Mouse (Mus musculus) liver, adult 2 months (tissue): ENCODE measurements around the gene Zfp13. TPM values are rescaled to one million over a fixed set of nuclear protein-coding genes. Genes with fewer than 3 reads are reported as not detected.
A peak's percentile ranks its signal among the peaks of the same experiment; 100 is the strongest.

Experiments used
- DNase-seq: peaks from one replicate; pipeline ENCODE4 v3.0.0-alpha.2; 2011; ENCODE audit warnings: low read depth, low spot score; ENCODE audit errors: extremely low read depth
- H3K27ac ChIP-seq: fragments of 200-500 bp; replicated peaks from 2 replicates; pipeline ENCODE4 v1.5.1; 2012; ENCODE audit warnings: low read depth, mild to moderate bottlenecking, control low read depth, inconsistent platforms, low read length; ENCODE audit not compliant: insufficient read depth
- H3K27me3 ChIP-seq: fragments of 200-500 bp; 2 replicates; pipeline ENCODE4 v1.6.1; 2012; ENCODE audit warnings: mild to moderate bottlenecking, moderate library complexity, low read length, inconsistent platforms; ENCODE audit not compliant: control insufficient read depth, insufficient read depth
- H3K36me3 ChIP-seq: fragments of 200-500 bp; 2 replicates; pipeline ENCODE4 v1.6.1; 2012; ENCODE audit warnings: low read length, inconsistent platforms; ENCODE audit not compliant: control insufficient read depth, insufficient read depth
- H3K4me1 ChIP-seq: fragments of 200-500 bp; 2 replicates; pipeline ENCODE4 v1.6.1; 2011; ENCODE audit warnings: low read length; ENCODE audit not compliant: control insufficient read depth, insufficient read depth
- H3K4me3 ChIP-seq: fragments of 200-500 bp; 2 replicates; pipeline ENCODE4 v1.5.1; 2011; ENCODE audit warnings: low read depth, mild to moderate bottlenecking, control low read depth, low read length, moderate library complexity; ENCODE audit not compliant: insufficient read depth
- H3K79me2 ChIP-seq: fragments of 200-500 bp; 2 replicates; pipeline ENCODE4 v1.6.1; 2012; ENCODE audit warnings: inconsistent platforms, mild to moderate bottlenecking, low read length, moderate library complexity; ENCODE audit not compliant: control insufficient read depth, insufficient read depth
- H3K9ac ChIP-seq: fragments of 200-500 bp; 2 replicates; pipeline ENCODE4 v1.6.1; 2012; ENCODE audit warnings: low read depth, mild to moderate bottlenecking, control low read depth, inconsistent platforms, low read length
- CTCF ChIP-seq: fragments of 200-500 bp; IDR thresholded peaks from 2 replicates; pipeline ENCODE4 v1.5.1; 2011; ENCODE audit warnings: low read depth, low read length, control low read depth
- POLR2A ChIP-seq: fragments of 200-500 bp; IDR thresholded peaks from 2 replicates; pipeline ENCODE4 v1.6.1; 2011; ENCODE audit warnings: low read length, control low read depth; ENCODE audit not compliant: insufficient read depth; ENCODE audit errors: extremely low read depth
- WGBS: fragments of 180-500 bp; shearing (Covaris S2); methylation state at CpG from one replicate; pipeline ENCODE4 v1.1.7; 2018; 5-methylcytosine and 5-hydroxymethylcytosine counted together
- polyA plus RNA-seq: library from polyadenylated mRNA; depleted of rRNA; stranded (reverse); fragments of >200 nt; gene quantifications from 2 replicates; pipeline ENCODE4 v1.2.3, GENCODE M21; 2012
- total RNA-seq: library from RNA; depleted of rRNA; stranded (reverse); fragments of >200 nt; gene quantifications from 2 replicates; pipeline ENCODE4 v1.2.3, GENCODE M21; 2014

Zfp13 gene
- total and polyA plus RNA-seq, 2 experiments: 2.0 to 3.2 TPM

GRCm38 (mm10) chr17:23604394-23604793 lies 5.1 kb upstream of the Zfp13 start:
- WGBS: 79% methylated on average over 7 of the region's 7 CpGs
- H3K4me3 ChIP-seq: no peak overlapping the region
- H3K79me2 ChIP-seq: no peaks in the 10 kb centered on the region
- no peak overlapping the region for H3K9ac ChIP-seq
- no peaks in the 10 kb centered on the region for H3K27me3 ChIP-seq
- no peak for TF ChIP-seq POLR2A
- TF ChIP-seq CTCF: no peak
- H3K36me3 ChIP-seq: no peaks in the 10 kb centered on the region
- H3K27ac ChIP-seq: no peak overlapping the region
- DNase-seq: no peak
- no peaks in the 10 kb centered on the region for H3K4me1 ChIP-seq

DNA sequence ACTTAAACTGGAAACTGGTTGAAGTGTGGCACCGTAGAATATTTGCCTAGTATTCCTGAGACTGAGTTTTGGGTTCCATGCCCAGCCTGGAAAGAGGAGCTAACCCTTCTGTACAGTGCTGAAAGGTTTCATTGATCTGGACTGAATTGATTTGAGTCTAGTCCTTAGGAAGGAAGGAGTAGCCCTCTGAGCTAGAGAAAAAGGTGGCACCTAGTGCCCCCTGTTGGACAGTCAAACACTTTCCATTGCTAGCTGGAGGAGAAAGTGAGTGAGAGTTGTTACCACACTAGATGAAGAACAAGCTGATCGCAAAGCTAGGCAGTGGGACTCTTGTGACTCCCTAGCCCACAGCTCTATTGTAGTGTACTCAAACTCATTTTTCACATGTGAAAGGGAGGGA lies 4.3 kb upstream of the Zfp13 start:
- no peak overlapping the region for H3K9ac ChIP-seq
- H3K4me3 ChIP-seq: no peak overlapping the region
- no peaks in the 10 kb centered on the region for H3K36me3 ChIP-seq
- 64% methylated on average over 2 of the region's 2 CpGs for WGBS
- no peaks in the 10 kb centered on the region for H3K27me3 ChIP-seq
- no peak overlapping the region for H3K27ac ChIP-seq
- H3K4me1 ChIP-seq: peaks cover 2% of the 10 kb centered on the region
- DNase-seq: peak; percentile 63
- TF ChIP-seq CTCF (peak; percentile 37; the same call in 1 of the 2 replicates), POLR2A (no peak)
- no peaks in the 10 kb centered on the region for H3K79me2 ChIP-seq

- no peak for DNase-seq
- Histone ChIP-seq H3K4me1 (peaks cover 3% of the 10 kb centered on the region), H3K79me2 (no peaks in the 10 kb centered on the region), H3K27me3 (no peaks in the 10 kb centered on the region), H3K36me3 (no peaks in the 10 kb centered on the region), H3K27ac (no peak overlapping the region), H3K9ac (no peak overlapping the region), H3K4me3 (no peak overlapping the region)
- 65% methylated on average over 8 of the region's 8 CpGs for WGBS
- TF ChIP-seq CTCF: no peak
- no peak for TF ChIP-seq POLR2A
These were observed 3.8 kb upstream of the Zfp13 start for GRCm38 (mm10) chr17:23603077-23603476.

GRCm38 (mm10) chr17:23601836-23602585 lies 2.7 kb upstream of the Zfp13 start:
- H3K36me3 ChIP-seq: no peaks in the 10 kb centered on the region
- H3K9ac ChIP-seq: no peak overlapping the region
- no peak for DNase-seq
- 71% methylated on average over 10 of the region's 10 CpGs for WGBS
- no peaks in the 10 kb centered on the region for H3K27me3 ChIP-seq
- H3K4me3 ChIP-seq: no peak overlapping the region
- no peak overlapping the region for H3K27ac ChIP-seq
- TF ChIP-seq CTCF: no peak
- no peak for TF ChIP-seq POLR2A
- H3K79me2 ChIP-seq: no peaks in the 10 kb centered on the region
- H3K4me1 ChIP-seq: peaks cover 3% of the 10 kb centered on the region

- H3K79me2 ChIP-seq: no peaks in the 10 kb centered on the region
- no peak within 1 kb of the TSS for H3K9ac ChIP-seq
- no peak for DNase-seq
- H3K27ac ChIP-seq: no peak within 1 kb of the TSS
- 85% methylated on average over 15 of the region's 15 CpGs for WGBS
- peaks cover 3% of the 10 kb centered on the region for H3K4me1 ChIP-seq
- no peak within 1 kb of the TSS for H3K4me3 ChIP-seq
- no peaks in the 10 kb centered on the region for H3K27me3 ChIP-seq
- no peaks in the 10 kb centered on the region for H3K36me3 ChIP-seq
- TF ChIP-seq POLR2A: no peak
- TF ChIP-seq CTCF: no peak
These were observed 1.6 kb upstream of the Zfp13 start, which contains the start of gene Zscan10 for GRCm38 (mm10) chr17:23600641-23601622. Zscan10 (plus strand) TSS chr17:23600856.
